Mouse (Mus musculus): ENCODE data around the gene Rnf181.

Gene Rnf181

GRCm38 (mm10) chr6:72326274-72326673, 40.5 kb downstream of the Rnf181 start:
- peak; percentile 63 for DNase-seq (ENCODE audit: low spot score)

- DNase-seq (ENCODE audit: low spot score), result no peak
Observed at GRCm38 (mm10) chr6:72323786-72324508, 42.8 kb downstream of the Rnf181 start.

GRCm38 (mm10) chr6:72322936-72323335, 43.8 kb downstream of the Rnf181 start:
- no peak for DNase-seq (ENCODE audit: low spot score)

- DNase-seq (ENCODE audit: low spot score), result peak; percentile 69
Observed at GRCm38 (mm10) chr6:72319019-72319418, 47.7 kb downstream of the Rnf181 start.

GRCm38 (mm10) chr6:72318440-72318839, 48.3 kb downstream of the Rnf181 start:
- DNase-seq (ENCODE audit: low spot score), result no peak

GRCm38 (mm10) chr6:72316044-72316443, 50.7 kb downstream of the Rnf181 start:
- DNase-seq (ENCODE audit: low spot score), result no peak

GRCm38 (mm10) chr6:72315384-72315783, 51.4 kb downstream of the Rnf181 start:
- DNase-seq (ENCODE audit: low spot score), result no peak

GRCm38 (mm10) chr6:72313124-72313867, 53.5 kb downstream of the Rnf181 start:
- no peak for DNase-seq (ENCODE audit: low spot score)

GRCm38 (mm10) chr6:72312198-72312597, 54.6 kb downstream of the Rnf181 start:
- no peak for DNase-seq (ENCODE audit: low spot score)

Data from layer of hippocampus, adult 11-12 months (tissue).